Mouse (Mus musculus): Measurements from ENCODE around the gene Sdf2l1.
"Not testable (repeated sequence)": the region's sequence is repeated elsewhere in the genome, so short reads cannot be mapped to it uniquely, and the experiment has no call there.

Gene Sdf2l1

GRCm38 (mm10) chr16:17132089-17132905 is at the start of gene Sdf2l1:
Gene Sdf2l1, minus strand, starts transcription at chr16:17132383.
- peak; percentile 99 for DNase-seq

GRCm38 (mm10) chr16:17181382-17181781 is 49.2 kb upstream of the Sdf2l1 start:
- peak; percentile 19 for DNase-seq

GRCm38 (mm10) chr16:17179706-17180105 is 47.5 kb upstream of the Sdf2l1 start:
- no peak for DNase-seq

- DNase-seq = no peak
Measured at GRCm38 (mm10) chr16:17177623-17178170, 45.5 kb upstream of the Sdf2l1 start.

- no peak for DNase-seq
Measured at GRCm38 (mm10) chr16:17175765-17176164, 43.6 kb upstream of the Sdf2l1 start.

- DNase-seq = no peak
Measured at GRCm38 (mm10) chr16:17168049-17168448, 35.9 kb upstream of the Sdf2l1 start.

- no peak for DNase-seq
Measured at GRCm38 (mm10) chr16:17167179-17167578, 35.0 kb upstream of the Sdf2l1 start.

GRCm38 (mm10) chr16:17165478-17165877 is 33.3 kb upstream of the Sdf2l1 start:
- not testable (repeated sequence) for DNase-seq

- no peak for DNase-seq
Measured at GRCm38 (mm10) chr16:17154346-17154745, 22.2 kb upstream of the Sdf2l1 start.

- DNase-seq = no peak
Measured at GRCm38 (mm10) chr16:17151874-17152273, 19.7 kb upstream of the Sdf2l1 start.

- DNase-seq = no peak
Measured at GRCm38 (mm10) chr16:17150520-17151258, 18.5 kb upstream of the Sdf2l1 start.

- peak; percentile 74 for DNase-seq
Measured at GRCm38 (mm10) chr16:17148084-17148483, 15.9 kb upstream of the Sdf2l1 start.

GRCm38 (mm10) chr16:17147391-17147929 is 15.3 kb upstream of the Sdf2l1 start:
- DNase-seq = peak; percentile 36

GRCm38 (mm10) chr16:17146772-17147235 is 14.6 kb upstream of the Sdf2l1 start, which contains the start of gene Ccdc116:
Gene Ccdc116, minus strand, starts transcription at chr16:17147229.
- peak; percentile 85 for DNase-seq

- DNase-seq = peak; percentile 31
Measured at GRCm38 (mm10) chr16:17144339-17144738, 12.2 kb upstream of the Sdf2l1 start, which contains the start of gene Ydjc. Gene Ydjc, plus strand, starts transcription at chr16:17144621.

GRCm38 (mm10) chr16:17137355-17137754 is 5.2 kb upstream of the Sdf2l1 start:
- no peak for DNase-seq

GRCm38 (mm10) chr16:17132906-17133200 is 670 bp upstream of the Sdf2l1 start:
- no peak for DNase-seq

GRCm38 (mm10) chr16:17131191-17132088 is 743 bp downstream of the Sdf2l1 start:
- DNase-seq = peak; percentile 49

GRCm38 (mm10) chr16:17127292-17127691 is 4.9 kb downstream of the Sdf2l1 start:
- DNase-seq = peak; percentile 46

- DNase-seq = peak; percentile 92
Measured at GRCm38 (mm10) chr16:17124871-17125520, 7.2 kb downstream of the Sdf2l1 start, which contains the start of gene 2610318N02Rik. Gene 2610318N02Rik, minus strand, starts transcription at chr16:17125167.

GRCm38 (mm10) chr16:17124119-17124870 is 7.9 kb downstream of the Sdf2l1 start:
- DNase-seq = peak; percentile 56

Data from liver (tissue).